Mouse (Mus musculus): ENCODE data around the gene Zfp936.
A peak's percentile ranks its signal among the peaks of the same experiment; 100 is the strongest.
"Not testable (repeated sequence)": the region's sequence is repeated elsewhere in the genome, so short reads cannot be mapped to it uniquely, and the experiment has no call there.

Zfp936 gene

DNA sequence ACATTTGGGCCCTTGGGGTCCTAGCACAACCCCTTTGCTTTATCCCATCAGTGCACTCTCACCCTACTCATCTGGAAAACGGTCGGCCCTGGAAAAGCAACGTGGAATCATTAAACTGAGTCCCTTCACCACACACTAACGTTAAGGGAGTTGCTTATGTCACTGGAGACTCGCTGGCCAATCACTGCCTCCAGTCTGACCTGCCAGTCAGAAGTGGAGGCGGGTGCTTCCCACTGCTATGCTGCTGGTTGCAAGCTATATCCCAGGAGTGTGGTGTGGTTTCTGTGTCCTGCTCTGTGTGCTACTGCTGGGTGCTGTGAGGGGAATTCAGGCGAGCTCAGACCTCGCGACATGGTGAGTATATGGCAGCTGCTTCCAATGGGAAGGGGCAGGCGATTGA, at the start of gene Zfp936:
Zfp936 (plus strand) TSS at position 301 of the 400 bp plus-strand sequence.
- DNase-seq (ENCODE audit: low spot score), result not testable (repeated sequence)

DNA sequence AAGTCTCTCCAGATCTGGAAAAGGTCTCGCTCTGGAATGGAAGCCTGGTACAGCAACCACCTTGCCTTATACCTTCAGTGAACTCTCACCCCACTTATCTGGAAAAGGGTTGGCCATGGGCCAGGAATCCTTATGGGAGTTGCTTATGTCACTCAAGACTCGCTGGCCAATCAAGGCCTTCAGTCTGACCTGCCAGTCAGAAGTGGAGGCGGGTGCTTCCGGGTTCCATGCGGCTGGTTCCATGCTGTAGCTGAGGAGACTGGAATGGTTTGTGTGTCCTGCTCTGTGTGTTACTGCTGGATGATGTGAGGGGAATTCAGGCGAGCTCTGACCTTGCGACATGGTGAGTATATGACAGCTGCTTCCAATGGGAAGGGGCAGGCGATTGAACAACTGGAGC, 36.2 kb upstream of the Zfp936 start:
- peak; percentile 44 for DNase-seq (ENCODE audit: low spot score)

DNA sequence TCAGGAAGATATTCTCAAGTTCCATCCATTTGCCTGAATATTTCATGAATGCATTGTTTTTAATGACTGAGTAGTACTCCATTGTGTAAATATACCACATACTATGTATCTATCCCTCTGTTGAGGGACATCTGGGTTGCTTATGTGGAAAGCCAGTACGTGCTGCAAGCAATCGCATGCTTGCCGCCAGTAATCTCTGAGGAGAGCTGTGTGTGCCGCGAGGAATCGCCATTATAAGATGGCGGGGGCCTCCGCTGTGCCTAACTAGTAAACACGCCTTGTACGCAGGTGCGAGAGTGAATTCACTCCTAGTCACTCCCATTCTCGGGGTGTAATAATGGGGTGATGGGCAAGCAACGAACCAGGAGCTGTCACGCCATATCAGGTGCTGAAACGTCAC, 14.7 kb downstream of the Zfp936 start:
- DNase-seq (ENCODE audit: low spot score), result not testable (repeated sequence)

- DNase-seq (ENCODE audit: low spot score), result not testable (repeated sequence)
Observed at GRCm38 (mm10) chr7:43164121-43164520, 50.1 kb downstream of the Zfp936 start.

- DNase-seq (ENCODE audit: low spot score), result not testable (repeated sequence)
Observed at GRCm38 (mm10) chr7:43167101-43167500, 53.1 kb downstream of the Zfp936 start.

GRCm38 (mm10) chr7:43167811-43168210, 53.8 kb downstream of the Zfp936 start:
- DNase-seq (ENCODE audit: low spot score), result not testable (repeated sequence)

GRCm38 (mm10) chr7:43168212-43168611, 54.2 kb downstream of the Zfp936 start:
- not testable (repeated sequence) for DNase-seq (ENCODE audit: low spot score)

GRCm38 (mm10) chr7:43177003-43177702, 63.1 kb downstream of the Zfp936 start:
- DNase-seq (ENCODE audit: low spot score), result peak; percentile 84

- peak; percentile 71 for DNase-seq (ENCODE audit: low spot score)
Observed at GRCm38 (mm10) chr7:43213781-43214180, 99.8 kb downstream of the Zfp936 start.
